Mouse (Mus musculus) urinary bladder, postnatal 10 days (tissue): ENCODE results near the gene Slc10a4.

Source experiments
- DNase-seq: peaks from one replicate; pipeline ENCODE4 v3.0.0; 2022; ENCODE audit warnings: low spot score

The Slc10a4 gene

DNA sequence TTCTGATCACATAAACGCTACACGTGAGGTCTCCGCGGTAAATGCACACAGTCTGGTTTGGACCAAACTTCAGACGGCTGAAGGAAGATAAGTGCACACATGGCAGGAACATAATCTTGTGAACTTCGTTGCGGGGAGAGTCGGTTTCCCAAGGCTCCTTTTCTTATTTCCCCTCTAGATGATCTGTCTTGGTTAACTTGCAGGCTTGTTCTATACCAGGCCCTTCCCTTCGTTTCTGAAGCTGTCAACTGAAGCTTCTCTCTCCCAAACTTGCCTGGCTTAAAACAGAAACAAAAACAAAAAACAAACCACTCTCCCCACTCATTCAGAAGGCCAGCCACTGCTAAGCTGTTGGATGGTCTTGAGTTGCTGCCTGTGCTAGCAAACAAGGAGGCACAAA is 8.1 kb downstream of the Slc10a4 start:
- DNase-seq, result no peak

DNA sequence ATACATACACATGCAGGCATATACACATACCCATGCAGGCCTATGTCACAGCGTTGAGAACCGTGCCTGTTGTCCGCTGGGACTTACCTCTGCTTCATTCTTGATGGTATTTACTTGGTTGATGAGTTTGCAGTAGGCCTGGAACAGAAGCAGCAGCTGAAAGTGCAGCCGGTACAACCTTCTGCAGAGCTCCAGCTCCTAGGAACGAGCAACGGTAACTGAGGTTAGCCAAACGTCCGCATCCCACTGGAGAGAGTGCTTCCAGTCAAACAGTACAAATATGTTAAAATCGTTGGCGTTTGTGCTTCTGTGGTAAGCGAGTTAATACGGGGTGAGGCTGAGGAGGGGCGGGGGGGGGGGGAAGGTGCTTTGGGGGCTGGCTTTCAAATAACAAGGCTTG is 17.1 kb downstream of the Slc10a4 start:
- DNase-seq, result no peak

DNA sequence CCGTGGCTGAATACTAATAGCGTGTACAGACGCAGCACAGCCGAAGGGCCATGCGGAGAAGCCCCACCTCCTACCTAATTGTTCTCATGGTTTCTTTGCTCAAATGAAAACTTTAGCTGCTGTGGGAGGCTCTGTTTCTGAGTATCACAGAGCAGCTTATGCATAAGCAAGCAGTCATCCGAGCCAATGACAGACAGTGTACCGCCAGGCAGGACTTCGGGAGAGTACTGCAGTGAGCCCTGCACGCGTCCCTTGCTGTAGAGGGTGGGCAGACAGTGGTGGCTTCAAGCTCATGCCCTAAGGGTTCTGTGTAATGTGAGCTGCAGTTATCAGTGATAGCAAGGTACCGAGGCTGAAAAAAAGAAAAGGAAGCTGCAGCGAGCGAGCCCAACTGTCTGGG is 22.0 kb downstream of the Slc10a4 start:
- DNase-seq, result no peak

GRCm38 (mm10) chr5:73032481-73032880 is 25.8 kb downstream of the Slc10a4 start:
- DNase-seq, result no peak

DNA sequence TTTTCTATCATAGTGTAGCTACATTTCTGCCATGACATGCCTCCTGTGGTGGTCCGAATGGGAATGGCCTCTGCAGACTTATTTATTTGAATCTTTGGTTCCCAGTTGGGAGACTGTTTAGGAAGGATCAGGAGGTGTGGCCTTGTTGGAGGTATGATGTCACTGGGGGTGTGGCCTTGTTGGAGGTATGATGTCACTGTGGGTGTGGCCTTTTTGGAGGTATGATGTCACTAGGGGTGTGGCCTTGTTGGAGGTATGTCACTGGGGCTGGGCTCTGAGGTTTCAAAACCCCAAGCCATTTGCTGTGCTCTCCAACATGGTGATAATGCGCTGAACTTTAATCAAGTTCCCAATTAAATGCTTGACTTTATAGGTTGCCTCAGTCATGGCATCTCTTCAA is 37.4 kb downstream of the Slc10a4 start:
- no peak for DNase-seq

DNA sequence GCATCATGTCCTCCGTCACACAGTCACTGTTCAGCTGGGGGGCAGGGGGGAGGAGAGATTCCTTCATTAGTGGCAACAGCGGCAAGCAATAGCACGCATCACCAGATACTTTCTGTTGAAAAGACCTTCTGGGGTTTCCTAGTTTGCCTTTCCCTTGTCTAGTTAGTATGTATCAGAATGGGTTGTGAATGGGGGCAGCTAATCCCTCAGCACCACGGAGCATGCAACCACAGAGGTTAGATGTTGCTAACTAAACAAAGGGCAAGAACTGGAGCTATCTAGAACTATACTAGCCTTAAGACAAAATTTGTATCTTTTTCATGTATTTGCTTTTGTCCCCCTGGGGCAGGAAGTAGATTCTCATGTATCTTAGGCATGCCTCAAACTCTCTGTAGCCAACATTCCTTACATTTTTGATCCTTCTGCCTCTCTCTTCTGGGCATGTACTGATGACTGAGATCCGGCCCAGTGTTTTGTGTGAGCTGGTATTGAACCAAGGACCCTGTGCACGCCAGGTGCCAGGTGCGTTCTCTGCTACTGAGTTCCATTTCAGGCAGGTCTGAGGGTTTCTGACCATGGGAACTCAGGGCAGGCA is 41.1 kb downstream of the Slc10a4 start:
- no peak for DNase-seq

DNA sequence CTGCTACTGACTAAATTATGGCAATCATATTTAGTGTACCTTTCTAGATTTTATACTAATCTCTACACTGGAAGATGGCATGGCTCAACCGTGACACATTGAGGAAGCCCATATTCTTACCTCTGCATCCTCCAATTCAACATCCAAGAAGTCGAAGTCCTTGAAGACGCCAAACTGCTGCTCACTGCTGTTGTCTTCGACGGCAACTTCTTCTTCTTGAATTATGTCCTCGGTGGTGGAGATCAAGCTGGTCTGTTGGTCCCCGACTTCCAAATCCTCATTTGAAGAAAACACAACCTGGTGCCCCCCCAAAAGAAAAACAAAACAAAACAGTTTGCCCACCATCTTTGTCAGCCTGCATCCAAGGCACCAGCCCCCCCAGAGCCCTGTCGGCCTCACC is 47.2 kb downstream of the Slc10a4 start:
- no peak for DNase-seq

DNA sequence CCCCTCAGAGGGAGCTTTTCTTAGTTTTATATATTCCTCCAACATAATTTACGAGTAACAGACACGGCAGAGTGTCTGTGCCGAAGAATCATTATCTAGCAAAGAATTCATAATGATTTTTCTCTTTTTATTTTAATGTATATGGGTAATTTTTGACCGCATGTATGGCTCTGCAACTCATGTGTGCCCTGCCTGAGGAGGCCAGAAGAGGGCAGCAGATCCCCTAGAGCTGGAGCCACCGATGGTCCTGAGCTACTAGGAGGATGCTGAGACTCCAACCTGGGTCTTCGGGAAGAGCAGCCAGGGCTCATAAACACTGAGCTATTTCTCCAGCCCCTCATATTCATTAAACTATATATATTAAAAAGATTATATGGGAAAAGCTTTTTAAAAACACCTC is 49.8 kb downstream of the Slc10a4 start:
- no peak for DNase-seq

DNA sequence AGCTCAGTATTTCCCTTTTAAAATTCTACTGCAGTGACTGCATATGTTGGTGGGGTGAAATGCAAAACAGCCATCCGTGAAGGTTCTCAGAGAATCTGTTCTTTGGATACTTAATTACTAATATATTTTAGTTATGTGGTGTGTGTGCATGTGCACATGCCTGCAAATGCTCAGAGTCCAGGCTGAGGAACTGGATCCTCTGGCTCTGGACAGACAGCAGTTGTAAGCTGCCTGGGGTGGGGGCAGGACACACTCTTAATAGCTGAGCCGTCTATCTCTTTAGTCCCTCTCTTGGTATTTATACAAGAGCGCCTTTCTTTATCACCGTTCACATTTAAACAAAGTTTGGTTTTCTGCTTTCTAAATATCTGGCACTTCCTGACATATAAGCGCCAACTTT is 50.3 kb downstream of the Slc10a4 start:
- no peak for DNase-seq

- DNase-seq, result no peak
Measured at GRCm38 (mm10) chr5:73061506-73062155, 54.9 kb downstream of the Slc10a4 start.
